Mouse (Mus musculus) naive thymus-derived CD4-positive, alpha-beta T cell, adult 2 months (primary cell): ENCODE data around the gene Thsd7a.

Experiments used
- DNase-seq: peaks from one replicate; pipeline ENCODE4 v3.0.0-alpha.2; 2011; ENCODE audit warnings: low read depth

The Thsd7a gene

GRCm38 (mm10) chr6:12503867-12504266, 245.3 kb downstream of the Thsd7a start:
- DNase-seq: no peak

GRCm38 (mm10) chr6:12500888-12501287, 248.3 kb downstream of the Thsd7a start:
- DNase-seq: no peak

- no peak for DNase-seq
Measured at GRCm38 (mm10) chr6:12499866-12500265, 249.3 kb downstream of the Thsd7a start.

- DNase-seq: no peak
Measured at GRCm38 (mm10) chr6:12493571-12493970, 255.6 kb downstream of the Thsd7a start.

DNA sequence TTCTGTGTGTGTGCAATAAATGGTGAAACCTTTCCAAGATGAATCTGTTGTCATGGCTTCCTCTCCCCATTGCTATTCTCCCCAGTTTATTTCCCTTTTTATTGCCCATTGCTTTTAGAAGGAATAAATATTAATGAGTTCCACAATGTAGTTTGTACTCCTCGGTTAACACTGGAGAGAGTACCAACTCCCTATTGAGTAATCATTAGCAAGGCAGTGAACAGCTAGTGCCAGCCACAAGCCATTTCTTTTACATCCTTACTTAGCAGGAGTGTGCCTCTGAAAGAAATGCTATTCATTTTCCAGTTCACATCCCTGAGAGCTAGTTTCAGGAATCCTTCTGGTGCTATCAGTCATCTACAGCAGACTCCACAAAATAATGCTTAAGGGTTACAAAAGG, 260.3 kb downstream of the Thsd7a start:
- DNase-seq: no peak

GRCm38 (mm10) chr6:12481527-12482163, 267.6 kb downstream of the Thsd7a start:
- DNase-seq: no peak

DNA sequence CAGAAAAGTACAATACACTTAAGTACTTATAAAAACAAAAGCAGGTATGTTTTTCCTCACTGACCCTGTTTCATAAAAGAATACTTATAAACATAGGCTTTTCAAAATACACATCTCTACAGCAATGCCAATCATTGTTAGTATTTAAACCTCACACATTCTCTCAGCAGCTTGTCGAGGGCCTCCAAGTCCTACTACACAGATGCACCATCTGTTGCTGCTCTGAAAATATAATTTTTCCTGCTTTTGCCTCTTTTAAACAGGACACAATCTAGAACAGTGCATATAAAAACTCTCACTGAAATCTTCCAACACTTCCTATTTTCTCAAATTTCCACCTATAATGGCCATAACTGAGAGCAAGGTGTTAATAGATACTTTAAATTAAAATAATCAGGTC, 270.9 kb downstream of the Thsd7a start:
- no peak for DNase-seq

- no peak for DNase-seq
Measured at GRCm38 (mm10) chr6:12470935-12471334, 278.3 kb downstream of the Thsd7a start.

GRCm38 (mm10) chr6:12467339-12468124, 281.7 kb downstream of the Thsd7a start:
- no peak for DNase-seq

DNA sequence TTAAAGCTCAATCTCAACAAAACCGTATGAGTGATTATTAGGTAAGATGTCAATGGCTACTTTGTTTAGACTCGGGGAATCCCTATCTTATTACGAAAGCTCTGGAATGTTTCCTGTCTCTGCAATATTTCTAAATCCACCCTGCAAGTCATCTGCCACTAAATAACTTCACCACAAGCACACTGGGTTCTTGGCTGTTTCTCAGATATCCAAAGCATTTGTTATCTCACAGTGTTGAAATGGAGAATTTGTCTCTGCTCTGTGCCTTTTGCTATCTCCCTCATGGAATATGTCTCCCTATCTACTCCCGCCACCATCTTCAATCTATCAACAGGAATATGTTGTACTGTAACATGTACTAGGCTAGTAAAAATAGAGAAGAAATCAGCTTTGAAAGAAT, 290.4 kb downstream of the Thsd7a start:
- DNase-seq: no peak

- no peak for DNase-seq
Measured at GRCm38 (mm10) chr6:12457451-12457850, 291.8 kb downstream of the Thsd7a start.

DNA sequence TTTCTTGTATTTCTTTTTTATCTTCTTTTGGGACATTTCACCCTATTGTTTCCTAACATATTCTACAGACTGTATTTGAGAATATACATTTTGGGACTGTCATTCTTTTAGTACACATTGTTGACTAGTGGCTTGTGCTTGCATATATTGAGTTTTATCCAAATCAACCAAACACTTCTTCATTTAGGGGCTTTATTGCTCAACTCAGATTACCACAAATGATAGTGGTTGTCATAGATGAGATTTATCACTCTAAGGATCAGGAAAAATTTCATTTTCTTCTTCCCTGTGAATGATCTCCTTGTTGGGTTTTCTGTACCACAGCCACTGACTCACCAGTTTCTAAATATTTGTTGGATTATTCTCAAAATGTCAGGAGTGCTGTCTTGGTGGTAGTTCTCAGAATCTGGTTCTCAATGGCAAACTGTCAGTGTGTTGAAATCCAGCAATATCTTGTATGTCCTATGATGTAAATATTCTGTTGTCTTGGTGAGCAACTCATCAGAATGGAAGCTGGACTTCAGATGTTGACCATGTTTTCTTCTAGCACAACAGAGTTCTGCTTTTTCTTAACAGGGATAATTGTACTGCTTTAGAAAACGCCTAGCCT, 294.2 kb downstream of the Thsd7a start:
- DNase-seq: no peak

- DNase-seq: no peak
Measured at GRCm38 (mm10) chr6:12454132-12454531, 295.1 kb downstream of the Thsd7a start.

DNA sequence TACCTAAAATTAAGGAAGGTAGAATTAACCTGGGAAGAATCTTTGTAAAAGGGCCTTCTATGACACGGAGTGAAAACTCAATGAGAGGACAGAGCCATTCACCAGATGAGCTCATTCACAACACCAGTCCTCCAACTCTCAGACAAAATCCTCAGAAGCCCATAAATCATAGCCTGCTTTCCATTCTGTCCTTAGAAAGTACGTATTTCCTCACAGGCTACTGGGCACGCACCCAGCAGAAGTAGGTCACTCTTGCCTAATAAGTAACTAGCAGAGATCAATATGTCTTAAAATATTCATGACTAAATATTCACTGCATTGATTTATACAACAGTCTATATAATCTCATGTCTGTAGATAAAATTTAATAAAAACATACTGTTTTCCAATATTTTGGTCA, 300.4 kb downstream of the Thsd7a start:
- DNase-seq: no peak

GRCm38 (mm10) chr6:12445486-12445885, 303.7 kb downstream of the Thsd7a start:
- no peak for DNase-seq

DNA sequence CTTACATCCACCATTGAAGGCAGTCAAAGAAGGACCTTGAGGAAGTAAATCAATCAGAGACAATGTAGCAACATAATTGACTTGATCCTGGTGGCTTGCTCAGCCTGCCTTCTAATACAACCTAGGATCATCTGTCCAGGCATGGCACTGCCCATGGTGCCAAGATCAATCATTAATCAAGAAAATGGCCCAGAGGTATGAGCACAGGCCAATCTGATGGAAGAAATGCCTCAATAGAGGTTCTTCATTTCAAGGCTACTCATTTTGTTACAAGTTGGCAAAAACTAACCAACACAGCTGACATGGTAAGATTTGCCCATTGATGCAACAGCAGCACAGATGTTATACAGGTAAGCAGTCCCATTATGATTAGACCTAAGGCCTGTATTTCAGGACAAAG, 309.6 kb downstream of the Thsd7a start:
- DNase-seq: no peak

DNA sequence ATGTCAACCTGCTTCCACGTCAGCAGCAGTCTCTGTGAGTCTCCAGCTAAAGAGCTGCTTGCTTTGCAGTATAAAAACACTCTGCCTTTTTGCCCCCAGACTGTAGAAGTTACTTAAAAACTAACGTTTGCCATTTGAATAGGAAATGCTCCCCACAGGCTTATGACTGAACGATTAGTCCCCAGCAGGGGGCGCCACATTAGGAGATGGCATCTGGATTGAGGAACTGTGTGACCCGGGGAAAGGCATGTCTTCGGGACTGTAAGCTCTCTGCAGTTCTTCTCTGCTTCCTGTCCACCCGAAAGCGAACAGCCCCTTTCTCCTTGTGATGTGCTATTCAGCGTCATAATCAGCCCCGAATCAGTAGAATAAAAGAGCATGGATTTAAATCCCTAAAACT, 330.1 kb downstream of the Thsd7a start:
- no peak for DNase-seq

GRCm38 (mm10) chr6:12416976-12417375, 332.2 kb downstream of the Thsd7a start:
- no peak for DNase-seq

- no peak for DNase-seq
Measured at GRCm38 (mm10) chr6:12404441-12404840, 344.8 kb downstream of the Thsd7a start.

GRCm38 (mm10) chr6:12402996-12403395, 346.2 kb downstream of the Thsd7a start:
- no peak for DNase-seq

DNA sequence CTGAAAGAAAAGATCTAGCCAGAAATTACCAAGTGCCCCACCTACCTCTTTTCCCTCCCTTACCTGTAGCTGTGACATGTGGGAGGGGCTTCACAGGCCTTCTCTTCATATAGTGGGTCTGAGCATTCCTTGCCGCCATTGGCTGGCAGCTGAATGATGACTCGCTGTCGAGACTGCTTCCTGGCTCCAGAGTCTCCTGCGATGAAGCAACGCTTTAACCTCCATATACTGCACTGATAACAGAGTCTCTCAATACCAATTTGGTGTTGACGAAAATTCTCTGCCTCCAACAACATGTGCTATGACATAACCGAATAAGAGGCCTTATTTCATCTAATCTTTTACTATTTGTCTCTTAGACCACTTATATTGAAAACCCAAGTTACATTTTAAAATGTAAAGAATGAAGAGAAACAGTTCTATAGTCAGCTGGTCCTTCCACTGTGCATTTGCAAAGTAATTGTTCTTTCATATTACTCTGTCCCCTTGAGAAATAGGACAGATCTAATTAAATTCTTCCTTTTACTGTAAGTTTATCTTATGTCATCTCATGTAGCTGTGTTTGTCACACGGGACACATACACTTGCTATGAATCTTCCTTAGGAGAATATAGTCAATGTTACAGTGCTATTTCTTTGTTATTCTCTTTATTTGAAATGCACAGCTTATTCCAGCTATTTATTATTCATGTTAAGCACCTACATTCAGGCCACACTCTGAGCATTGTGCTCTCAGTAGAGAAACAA, 351.3 kb downstream of the Thsd7a start:
- DNase-seq: no peak

GRCm38 (mm10) chr6:12393574-12394380, 355.4 kb downstream of the Thsd7a start:
- DNase-seq: no peak
